Mouse (Mus musculus): Measurements from ENCODE around the gene Ier2. TPM values are rescaled to one million over a fixed set of nuclear protein-coding genes. Genes with fewer than 3 reads are reported as not detected.

The Ier2 gene
- polyA plus RNA-seq, 1 experiment from 2014 or later, result 82.8 TPM

GRCm38 (mm10) chr8:84695140-84695539 is 32.5 kb upstream of the Ier2 start:
- no peaks in the 10 kb centered on the region for H3K27me3 ChIP-seq (ENCODE audit: control insufficient read depth, insufficient read depth, low read length)
- ATAC-seq (ENCODE audit: low FRiP score, low TSS enrichment) (no peak), DNase-seq (ENCODE audit: low spot score) (no peak)
- 84% methylated on average over 6 of the region's 6 CpGs for WGBS
- no peak overlapping the region for H3K4me3 ChIP-seq (ENCODE audit: low read depth, low read length)
- peaks cover 10% of the 10 kb centered on the region; the same call in 1 of the 2 replicates for H3K36me3 ChIP-seq (ENCODE audit: control insufficient read depth, insufficient read depth, low read length)
- no peak for TF ChIP-seq EP300 (optimal IDR thresholded peaks at IDR 0.05)
- TF ChIP-seq CTCF (IDR thresholded peaks at IDR 0.05; ENCODE audit: low read depth), result no peak
- no peak overlapping the region for H3K9ac ChIP-seq (ENCODE audit: low read length)
- H3K27ac ChIP-seq (replicated peaks), result no peak overlapping the region
- no peaks in the 10 kb centered on the region for H3K4me1 ChIP-seq (replicated peaks; ENCODE audit: control insufficient read depth, insufficient read depth)
- H3K9me3 ChIP-seq (ENCODE audit: control insufficient read depth, low read length), result no peaks in the 10 kb centered on the region
- H3K4me2 ChIP-seq (replicated peaks; ENCODE audit: low read depth), result no peak overlapping the region

GRCm38 (mm10) chr8:84693332-84693731 is 30.7 kb upstream of the Ier2 start:
- no peak for TF ChIP-seq CTCF (IDR thresholded peaks at IDR 0.05; ENCODE audit: low read depth)
- no peak overlapping the region for H3K4me3 ChIP-seq (ENCODE audit: low read depth, low read length)
- H3K9ac ChIP-seq (ENCODE audit: low read length), result no peak overlapping the region
- H3K27ac ChIP-seq (replicated peaks), result no peak overlapping the region
- no peaks in the 10 kb centered on the region for H3K4me1 ChIP-seq (replicated peaks; ENCODE audit: control insufficient read depth, insufficient read depth)
- WGBS, result 49% methylated on average over 4 of the region's 4 CpGs
- ATAC-seq (ENCODE audit: low FRiP score, low TSS enrichment) (no peak), DNase-seq (ENCODE audit: low spot score) (no peak)
- H3K9me3 ChIP-seq (ENCODE audit: control insufficient read depth, low read length), result no peaks in the 10 kb centered on the region
- H3K36me3 ChIP-seq (ENCODE audit: control insufficient read depth, insufficient read depth, low read length), result peaks cover 10% of the 10 kb centered on the region; the same call in 1 of the 2 replicates
- no peaks in the 10 kb centered on the region for H3K27me3 ChIP-seq (ENCODE audit: control insufficient read depth, insufficient read depth, low read length)
- no peak overlapping the region for H3K4me2 ChIP-seq (replicated peaks; ENCODE audit: low read depth)

- 0 out of 2 replicates have a peak overlapping the region, but pooled peaks have one; percentile 40 for H3K27ac ChIP-seq (replicated peaks)
- peak overlapping the region; percentile 72 for H3K4me3 ChIP-seq (ENCODE audit: low read depth, low read length)
- H3K9me3 ChIP-seq (ENCODE audit: control insufficient read depth, low read length), result no peaks in the 10 kb centered on the region
- TF ChIP-seq CTCF (IDR thresholded peaks at IDR 0.05; ENCODE audit: low read depth), result peak; percentile 33; the same call in 1 of the 2 replicates
- no peak for TF ChIP-seq EP300 (optimal IDR thresholded peaks at IDR 0.05)
- H3K9ac ChIP-seq (ENCODE audit: low read length), result peak overlapping the region; percentile 84
- ATAC-seq (ENCODE audit: low FRiP score, low TSS enrichment) (peak; percentile 89), DNase-seq (ENCODE audit: low spot score) (peak; percentile 88)
- H3K4me1 ChIP-seq (replicated peaks; ENCODE audit: control insufficient read depth, insufficient read depth), result 0 out of 2 replicates have a peak, but pooled peaks cover 3% of the 10 kb centered on the region
- H3K27me3 ChIP-seq (ENCODE audit: control insufficient read depth, insufficient read depth, low read length), result no peaks in the 10 kb centered on the region
- peaks cover 7% of the 10 kb centered on the region; the same call in 1 of the 2 replicates for H3K36me3 ChIP-seq (ENCODE audit: control insufficient read depth, insufficient read depth, low read length)
- H3K4me2 ChIP-seq (replicated peaks; ENCODE audit: low read depth), result peak overlapping the region; percentile 85
- WGBS, result under 1% methylated on average over 47 of the region's 47 CpGs
Observed at GRCm38 (mm10) chr8:84689091-84689915, 26.7 kb upstream of the Ier2 start.

GRCm38 (mm10) chr8:84687705-84688100 is 25.1 kb upstream of the Ier2 start, which contains the start of gene Nacc1:
Nacc1 (minus strand) TSS chr8:84687862.
- Histone ChIP-seq H3K4me3 (ENCODE audit: low read depth, low read length) (peak within 1 kb of the TSS; percentile 98), H3K9ac (ENCODE audit: low read length) (peak within 1 kb of the TSS; percentile 96), H3K4me2 (replicated peaks; ENCODE audit: low read depth) (peak within 1 kb of the TSS; percentile 72), H3K4me1 (replicated peaks; ENCODE audit: control insufficient read depth, insufficient read depth) (0 out of 2 replicates have a peak, but pooled peaks cover 3% of the 10 kb centered on the region), H3K27ac (replicated peaks) (peak within 1 kb of the TSS; percentile 92), H3K27me3 (ENCODE audit: control insufficient read depth, insufficient read depth, low read length) (no peaks in the 10 kb centered on the region), H3K9me3 (ENCODE audit: control insufficient read depth, low read length) (no peaks in the 10 kb centered on the region), H3K36me3 (ENCODE audit: control insufficient read depth, insufficient read depth, low read length) (peaks cover 7% of the 10 kb centered on the region; the same call in 1 of the 2 replicates)
- TF ChIP-seq EP300 (optimal IDR thresholded peaks at IDR 0.05) (no peak), CTCF (IDR thresholded peaks at IDR 0.05; ENCODE audit: low read depth) (peak; percentile 28)
- ATAC-seq (ENCODE audit: low FRiP score, low TSS enrichment) (peak; percentile 83), DNase-seq (ENCODE audit: low spot score) (peak; percentile 93)
- WGBS, result under 1% methylated on average over 36 of the region's 37 CpGs

- TF ChIP-seq EP300 (optimal IDR thresholded peaks at IDR 0.05), result no peak
- TF ChIP-seq CTCF (IDR thresholded peaks at IDR 0.05; ENCODE audit: low read depth), result peak; percentile 23; the same call in 1 of the 2 replicates
- DNase-seq (ENCODE audit: low spot score) (peak; percentile 78), ATAC-seq (ENCODE audit: low FRiP score, low TSS enrichment) (peak; percentile 59)
- Histone ChIP-seq H3K27me3 (ENCODE audit: control insufficient read depth, insufficient read depth, low read length) (no peaks in the 10 kb centered on the region), H3K27ac (replicated peaks) (peak overlapping the region; percentile 92), H3K9ac (ENCODE audit: low read length) (peak overlapping the region; percentile 96), H3K9me3 (ENCODE audit: control insufficient read depth, low read length) (no peaks in the 10 kb centered on the region), H3K4me1 (replicated peaks; ENCODE audit: control insufficient read depth, insufficient read depth) (0 out of 2 replicates have a peak, but pooled peaks cover 3% of the 10 kb centered on the region), H3K4me3 (ENCODE audit: low read depth, low read length) (peak overlapping the region; percentile 98), H3K4me2 (replicated peaks; ENCODE audit: low read depth) (peak overlapping the region; percentile 72), H3K36me3 (ENCODE audit: control insufficient read depth, insufficient read depth, low read length) (0 out of 2 replicates have a peak, but pooled peaks cover 2% of the 10 kb centered on the region)
- WGBS, result 1% methylated on average over 46 of the region's 62 CpGs
Observed at GRCm38 (mm10) chr8:84687003-84687704, 24.5 kb upstream of the Ier2 start.
